Mouse (Mus musculus) G1E (cell line): ENCODE data around the gene Casc3.

Source experiments
- CTCF ChIP-seq: IDR thresholded peaks from 2 replicates; pipeline ENCODE4 v1.5.1; 2012; ENCODE audit warnings: low read depth, low read length, inconsistent platforms, mixed read lengths
- GATA1 ChIP-seq: IDR thresholded peaks from 2 replicates; pipeline ENCODE4 v1.6.1; 2012; ENCODE audit warnings: borderline replicate concordance, low read length, inconsistent platforms, mixed read lengths

GRCm38 (mm10) chr11:98829875-98830274 lies 25.2 kb downstream of the Casc3 start:
- TF ChIP-seq CTCF (no peak), GATA1 (no peak)
